Mouse (Mus musculus): ENCODE data around the gene Zcchc14.

Gene Zcchc14

DNA sequence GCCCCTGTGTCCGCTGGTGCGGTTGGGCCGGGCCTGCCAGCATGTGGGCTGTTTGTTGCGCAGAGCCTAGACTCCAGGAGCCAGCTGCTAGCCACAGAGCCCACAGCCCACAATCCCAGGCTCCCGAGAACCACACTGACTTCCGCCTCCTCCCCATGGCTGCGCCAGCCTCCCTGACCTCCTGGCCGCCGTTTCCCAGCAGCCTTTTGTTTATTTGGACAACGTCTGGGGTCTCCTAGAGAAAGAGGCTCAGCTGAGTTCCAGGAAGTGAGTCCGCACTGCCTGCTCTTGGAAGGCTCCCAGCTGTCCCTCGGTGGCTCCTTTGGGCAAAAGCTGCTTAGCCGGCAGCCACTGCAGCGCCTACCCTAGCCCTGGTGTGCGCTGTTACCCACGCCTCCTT, 12.6 kb upstream of the Zcchc14 start:
- WGBS, result 29% methylated on average over 16 of the region's 16 CpGs

DNA sequence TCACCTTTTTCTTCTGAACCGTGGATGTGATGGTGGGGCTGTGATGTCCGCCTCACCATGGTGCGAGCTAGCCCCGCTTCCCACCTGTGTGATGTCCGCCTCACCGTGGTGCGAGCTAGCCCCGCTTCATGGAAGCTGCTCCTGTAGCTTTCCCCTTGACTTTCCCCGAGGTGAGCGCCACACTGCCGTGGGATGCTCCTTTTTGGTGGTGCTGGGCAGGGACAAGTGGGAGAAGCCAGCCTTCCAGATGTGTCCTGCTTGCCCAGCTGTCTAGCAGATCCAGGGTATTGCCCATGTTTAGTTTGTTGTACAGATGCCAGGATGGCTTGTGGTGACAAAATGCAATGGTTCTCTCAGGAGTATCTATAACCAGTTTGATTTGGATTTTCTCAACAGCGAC, 10.4 kb upstream of the Zcchc14 start:
- WGBS, result 96% methylated on average over 12 of the region's 12 CpGs

- 80% methylated on average over 18 of the region's 18 CpGs for WGBS
Measured at GRCm38 (mm10) chr8:121661631-121662357, 9.1 kb upstream of the Zcchc14 start.

DNA sequence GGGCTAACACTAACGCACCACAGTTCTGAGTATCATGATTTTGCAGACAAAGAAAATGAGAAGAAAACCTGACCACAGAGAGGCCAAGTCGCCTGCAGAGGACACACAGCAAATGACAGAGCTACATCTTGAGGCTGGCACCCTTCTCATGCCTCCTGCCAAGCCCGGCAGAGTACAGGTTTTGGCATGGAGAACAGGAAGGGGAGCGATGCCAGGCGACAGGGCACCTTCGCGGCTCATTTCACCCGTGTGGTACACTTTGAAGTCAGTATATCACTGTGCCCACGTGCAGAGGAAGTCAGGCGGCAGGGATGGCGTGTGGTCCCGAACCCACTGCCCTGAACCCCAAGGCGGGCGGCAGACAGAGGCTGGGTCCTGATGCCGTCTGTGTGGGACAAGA, 7.9 kb upstream of the Zcchc14 start:
- WGBS, result 44% methylated on average over 15 of the region's 15 CpGs

GRCm38 (mm10) chr8:121654966-121655494, 2.3 kb upstream of the Zcchc14 start:
- 89% methylated on average over 14 of the region's 14 CpGs for WGBS

DNA sequence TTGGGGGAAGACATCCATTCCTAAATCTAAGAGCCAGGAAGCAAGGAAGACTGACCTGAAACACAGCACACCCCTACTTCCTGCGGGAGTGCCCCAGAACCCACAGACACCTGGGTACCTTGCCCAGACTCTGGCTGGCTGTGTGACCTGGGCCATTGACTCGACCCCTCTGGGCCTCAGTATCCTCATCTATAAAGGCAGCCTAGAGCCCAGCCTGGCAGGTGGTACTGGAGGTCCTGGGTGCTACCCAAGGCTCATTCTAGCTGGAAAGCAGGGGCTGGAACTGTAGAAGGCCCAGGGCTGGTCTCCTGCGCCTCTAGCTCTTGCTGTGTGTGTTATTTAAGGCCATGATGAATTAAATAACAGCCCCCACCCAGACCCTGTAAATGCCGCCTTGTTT, 1.4 kb upstream of the Zcchc14 start:
- 72% methylated on average over 4 of the region's 4 CpGs for WGBS

DNA sequence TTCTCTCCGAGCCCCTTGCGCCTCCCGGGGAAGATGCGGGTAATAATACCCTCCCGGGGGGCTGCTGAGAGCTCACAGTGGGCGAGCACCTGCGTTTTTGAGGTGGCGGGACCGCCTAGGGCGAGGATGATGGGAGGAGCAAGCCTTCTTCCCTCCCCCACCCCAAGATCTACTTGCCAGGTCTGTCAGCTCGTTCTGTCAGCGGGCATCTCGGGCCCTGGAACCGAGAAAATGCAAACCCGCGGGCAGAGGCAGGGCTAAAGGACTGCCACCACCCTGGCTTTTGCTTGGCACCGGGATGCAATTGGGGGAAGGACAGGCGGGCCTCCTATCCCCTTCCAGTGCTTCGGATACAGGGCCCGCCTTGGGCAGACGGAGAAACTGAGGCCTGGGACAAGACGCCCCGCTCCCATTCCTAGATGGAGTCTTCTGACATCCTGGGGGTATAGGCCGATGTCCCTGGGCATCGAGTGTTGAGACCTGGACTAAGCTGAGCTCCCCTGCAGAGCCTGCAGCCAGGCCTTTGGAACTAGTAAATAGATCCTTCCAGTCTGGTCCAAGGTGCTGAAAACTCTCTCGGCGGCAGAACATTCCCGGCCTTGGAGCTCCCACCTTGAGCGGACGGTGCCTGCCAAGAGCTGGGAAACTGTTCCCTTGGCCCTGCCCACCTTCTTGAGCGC, 779 bp upstream of the Zcchc14 start:
- WGBS, result 2% methylated on average over 31 of the region's 31 CpGs

DNA sequence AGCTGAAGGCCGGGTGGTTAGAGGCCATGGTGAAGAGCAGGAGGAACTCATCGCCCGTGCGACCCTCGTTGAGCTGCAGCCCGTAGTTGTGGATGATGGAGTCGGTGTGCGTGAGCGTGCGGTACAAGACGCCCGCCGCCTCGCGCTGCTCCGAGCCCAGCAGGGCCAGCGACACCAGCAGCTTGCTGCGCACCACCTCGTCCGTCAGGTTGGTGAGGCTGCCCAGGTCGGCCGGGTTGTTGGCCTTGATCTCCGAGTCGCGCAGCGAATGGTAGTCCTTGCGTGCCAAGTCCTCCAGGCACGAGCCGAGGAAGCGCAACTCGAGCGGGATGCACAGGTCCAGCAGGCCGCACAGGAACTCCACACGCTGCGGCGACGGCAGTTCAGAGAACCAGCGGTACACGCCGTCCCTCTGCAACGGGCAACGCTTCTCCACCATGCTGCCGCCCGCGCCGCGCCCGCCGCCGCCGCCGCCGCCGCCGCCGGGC, 783 bp downstream of the Zcchc14 start:
- WGBS, result 2% methylated on average over 56 of the region's 56 CpGs

GRCm38 (mm10) chr8:121651308-121651873, 1.3 kb downstream of the Zcchc14 start:
- 6% methylated on average over 47 of the region's 47 CpGs for WGBS

DNA sequence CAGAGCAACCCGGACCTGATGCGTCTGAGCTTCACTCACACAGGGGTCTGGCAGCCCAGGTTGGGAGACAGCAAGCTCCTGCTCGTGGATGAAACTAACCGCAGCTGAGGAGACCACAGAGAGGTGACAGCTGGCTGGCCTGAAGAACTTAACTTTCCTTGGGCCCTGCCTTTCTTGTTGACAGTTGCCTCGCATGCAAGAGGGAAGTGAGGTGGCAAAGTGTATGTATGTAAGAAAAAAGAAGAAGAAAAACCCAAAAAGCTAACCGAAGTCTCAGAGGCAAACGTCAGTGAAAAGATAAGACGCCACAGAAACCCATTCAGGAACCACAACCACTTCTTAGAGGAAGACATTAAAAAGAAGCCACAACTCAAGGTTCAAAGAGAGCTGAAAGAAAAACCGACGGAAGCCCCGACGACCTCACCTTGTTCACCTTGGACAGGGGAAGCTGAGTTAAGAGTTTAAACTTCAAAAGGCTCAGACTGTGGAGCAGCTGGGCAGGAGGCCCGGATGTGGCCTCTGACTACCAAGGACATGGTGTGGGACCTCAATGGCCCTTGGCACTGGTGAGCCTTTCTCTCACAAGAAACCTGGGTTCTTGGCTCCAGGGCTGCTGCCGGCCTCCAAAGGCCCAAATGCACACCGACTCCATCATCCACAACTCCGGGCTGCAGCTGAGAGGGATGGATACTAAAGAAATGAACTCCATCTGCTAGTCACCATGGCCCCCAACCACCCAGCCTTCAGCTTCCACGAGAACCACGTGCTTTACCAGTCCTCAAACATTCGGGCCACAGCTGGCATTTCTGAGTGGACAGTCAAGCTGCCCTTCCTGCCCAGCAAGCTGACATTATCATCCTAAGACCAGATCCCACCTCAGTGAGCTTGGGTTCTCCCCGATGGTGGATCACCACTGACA, 2.1 kb downstream of the Zcchc14 start:
- 16% methylated on average over 20 of the region's 20 CpGs for WGBS

DNA sequence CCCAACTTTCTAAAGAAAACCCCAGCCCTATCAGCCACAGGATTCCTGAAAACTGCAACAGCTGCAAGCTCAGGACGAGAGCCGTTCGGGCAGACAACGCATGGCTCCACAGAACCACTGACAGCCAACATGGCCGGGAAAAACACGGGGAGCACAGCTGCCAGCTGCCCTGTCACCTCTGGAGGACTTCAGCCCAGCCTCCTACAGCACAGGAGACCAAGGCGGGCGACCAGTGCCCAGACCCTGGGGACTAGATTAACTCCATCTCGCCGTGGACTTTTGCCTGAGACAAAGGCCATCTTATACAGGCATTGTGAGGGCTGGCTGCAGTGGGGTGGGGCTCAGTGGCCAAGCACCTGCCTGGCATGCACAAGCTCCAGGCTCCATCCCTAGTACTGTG, 2.8 kb downstream of the Zcchc14 start:
- WGBS, result 18% methylated on average over 10 of the region's 10 CpGs

DNA sequence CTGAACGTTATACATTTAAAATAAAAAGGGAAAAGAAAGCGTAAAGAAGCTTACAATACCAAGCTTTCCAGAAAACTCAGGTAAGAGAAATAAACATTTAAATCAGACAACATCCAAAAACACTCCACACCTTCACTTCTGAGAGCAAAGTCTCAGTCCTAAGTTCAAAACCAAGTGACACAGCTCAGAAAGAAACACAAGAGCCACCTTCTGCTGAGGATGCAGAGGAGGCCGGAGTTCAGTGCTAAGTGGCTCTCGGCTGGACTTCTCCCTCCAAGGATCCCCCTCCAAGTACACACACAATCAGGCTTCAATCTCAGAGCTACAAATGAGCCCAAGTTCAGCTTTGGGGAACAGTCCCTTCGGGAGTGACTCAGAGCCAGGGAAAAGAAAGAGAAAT, 3.3 kb downstream of the Zcchc14 start:
- WGBS, result 30% methylated on average over 5 of the region's 5 CpGs

DNA sequence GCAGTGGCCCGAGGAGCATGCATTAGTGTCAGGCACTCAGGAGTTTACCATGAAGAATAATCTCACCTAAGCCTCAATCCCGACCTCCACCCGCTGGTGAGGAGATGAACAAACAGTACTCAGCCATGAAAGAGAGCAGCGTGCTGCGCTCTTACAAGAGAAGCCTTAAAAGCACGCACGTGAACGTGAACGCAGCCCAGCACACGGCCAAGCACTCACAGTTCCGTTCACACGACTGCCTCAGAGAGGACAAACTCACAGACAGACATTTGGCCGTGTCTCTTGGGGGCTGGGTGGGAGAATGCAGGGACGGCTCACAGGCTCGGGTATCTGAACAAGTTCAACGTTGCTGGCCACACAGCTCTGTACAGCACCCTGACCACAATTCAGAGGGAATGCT, 4.2 kb downstream of the Zcchc14 start:
- 27% methylated on average over 16 of the region's 16 CpGs for WGBS

DNA sequence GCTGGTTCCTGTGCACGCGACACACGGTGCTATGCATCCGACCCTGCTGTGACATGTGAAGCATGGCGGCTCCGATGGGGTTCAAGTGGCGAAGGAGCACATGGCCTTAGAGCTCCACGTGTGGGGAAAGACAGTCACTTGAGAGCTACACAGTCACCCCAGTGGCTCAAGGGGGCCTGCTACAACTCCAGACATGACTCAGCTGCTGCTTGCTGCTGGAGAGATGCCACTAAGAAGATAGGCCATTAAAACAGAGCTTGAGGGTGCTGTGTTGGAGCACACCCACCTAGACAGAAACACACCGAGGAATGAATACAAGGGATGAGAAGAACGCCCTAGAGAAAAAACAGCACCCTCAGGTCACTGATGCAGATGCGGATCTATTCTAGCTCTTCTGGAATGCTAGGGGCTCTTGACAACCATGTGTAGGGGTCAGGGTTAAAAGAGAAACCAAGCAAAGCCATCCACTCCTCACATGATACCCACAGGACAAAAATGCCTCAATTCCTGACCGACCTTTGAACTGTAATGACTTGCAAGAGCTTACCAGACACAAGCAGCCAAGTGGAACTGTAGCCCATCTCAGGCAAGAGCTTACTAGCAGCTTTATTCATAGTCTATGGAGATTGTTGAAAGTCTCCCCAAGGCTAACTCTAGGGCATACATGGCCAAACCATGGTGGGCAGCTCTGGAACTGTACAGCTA, 5.0 kb downstream of the Zcchc14 start:
- WGBS, result 71% methylated on average over 12 of the region's 12 CpGs

DNA sequence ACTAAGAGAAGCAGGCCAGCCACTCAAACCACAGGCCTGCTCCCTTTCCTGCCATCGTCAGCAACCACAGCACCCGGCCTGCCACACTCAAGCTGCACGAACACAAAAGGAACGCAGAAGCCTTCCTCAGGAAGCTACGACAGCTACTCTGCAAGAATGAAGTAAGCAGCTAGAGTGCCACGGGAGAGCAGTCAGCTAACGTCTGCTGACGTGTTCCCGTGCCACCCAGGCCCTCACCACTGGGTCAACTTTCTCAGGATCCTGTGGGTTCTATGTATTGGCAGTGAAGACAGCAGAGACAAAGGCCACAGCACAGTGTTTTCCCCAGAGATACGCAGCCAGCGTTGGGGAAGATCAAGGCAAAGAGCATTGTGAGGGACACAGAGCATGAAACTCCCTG, 9.3 kb downstream of the Zcchc14 start:
- WGBS, result 12% methylated on average over 11 of the region's 11 CpGs

DNA sequence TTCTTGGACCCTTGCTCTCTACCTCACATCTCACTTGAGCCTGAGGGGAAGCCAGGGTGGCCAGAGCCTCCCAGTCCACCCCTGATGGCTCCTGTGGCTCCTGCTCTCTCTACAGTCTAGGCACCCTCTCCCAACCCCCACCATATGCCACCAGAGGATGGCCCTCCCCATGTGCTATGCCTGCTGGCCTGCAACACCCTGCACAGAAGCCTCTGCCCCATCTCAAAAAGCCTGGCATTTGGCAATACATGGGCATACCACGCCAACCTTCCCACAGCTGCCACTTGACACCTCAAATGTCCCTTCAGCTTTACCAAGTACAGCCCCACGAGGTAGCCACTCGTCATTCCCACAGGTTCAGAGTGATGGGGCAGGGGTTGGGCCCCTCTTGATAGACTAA, 9.9 kb downstream of the Zcchc14 start:
- 54% methylated on average over 3 of the region's 3 CpGs for WGBS

GRCm38 (mm10) chr8:121636180-121636579, 16.5 kb downstream of the Zcchc14 start:
- WGBS, result 54% methylated on average over 8 of the region's 8 CpGs

DNA sequence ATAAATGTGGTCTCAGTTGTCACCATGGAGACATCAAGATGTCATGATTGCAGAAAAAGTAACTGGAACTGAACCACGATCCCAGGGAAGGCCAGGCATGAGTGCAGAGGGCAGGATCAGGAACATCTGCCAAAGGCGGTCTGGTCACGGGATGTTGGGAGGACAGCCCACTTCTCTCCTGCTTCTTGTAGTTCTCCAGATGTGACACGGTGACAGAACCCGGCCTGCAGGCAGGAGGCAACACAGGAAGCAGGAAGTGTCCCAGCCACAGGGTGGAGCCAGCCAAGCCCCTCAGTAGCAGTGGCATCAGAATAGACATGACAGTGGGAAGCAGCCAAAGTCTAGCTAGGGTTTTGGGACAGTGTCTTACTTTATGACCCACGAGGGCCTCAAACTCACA, 17.2 kb downstream of the Zcchc14 start:
- 57% methylated on average over 6 of the region's 6 CpGs for WGBS

DNA sequence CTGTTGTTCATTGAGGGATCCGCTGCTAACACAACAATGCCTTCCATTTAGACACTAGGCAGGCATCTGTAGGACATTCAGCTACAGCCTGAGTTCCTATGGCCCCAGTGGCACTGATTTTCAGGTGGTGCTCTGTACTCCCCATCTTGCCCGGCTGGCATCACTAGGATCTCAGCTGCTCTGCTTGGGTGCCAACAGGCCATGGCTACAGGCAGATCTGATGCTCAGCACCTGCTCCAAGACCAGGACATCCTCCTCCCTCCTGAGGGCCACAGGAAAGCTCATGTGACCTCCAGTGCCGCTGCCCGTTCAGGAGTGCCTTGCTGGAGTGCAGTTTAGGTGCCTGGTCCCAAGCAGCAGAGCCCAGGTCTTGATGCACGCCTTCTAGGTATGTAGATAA, 20.3 kb downstream of the Zcchc14 start:
- 66% methylated on average over 5 of the region's 5 CpGs for WGBS

DNA sequence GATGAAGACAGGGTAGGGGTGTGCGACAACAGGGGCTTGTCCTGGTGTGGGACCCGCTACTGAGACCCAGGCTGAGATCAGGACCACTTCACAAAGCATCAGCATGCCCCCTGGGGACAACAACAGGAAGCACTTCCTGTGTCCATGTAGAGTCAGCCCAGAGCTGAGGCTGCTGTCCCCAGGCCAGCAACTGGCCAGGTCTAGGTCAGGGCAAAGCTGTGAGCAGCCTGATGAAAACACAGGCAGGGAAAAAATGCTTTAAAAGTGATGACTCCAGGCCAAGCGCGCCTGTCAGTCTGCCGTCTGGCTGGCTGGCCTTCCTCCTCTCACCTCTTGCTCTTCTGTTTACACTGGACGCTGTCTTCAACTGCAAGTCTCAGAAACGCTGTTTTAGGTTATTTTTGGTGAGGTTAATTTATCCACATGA, 21.0 kb downstream of the Zcchc14 start:
- WGBS, result 48% methylated on average over 7 of the region's 7 CpGs

DNA sequence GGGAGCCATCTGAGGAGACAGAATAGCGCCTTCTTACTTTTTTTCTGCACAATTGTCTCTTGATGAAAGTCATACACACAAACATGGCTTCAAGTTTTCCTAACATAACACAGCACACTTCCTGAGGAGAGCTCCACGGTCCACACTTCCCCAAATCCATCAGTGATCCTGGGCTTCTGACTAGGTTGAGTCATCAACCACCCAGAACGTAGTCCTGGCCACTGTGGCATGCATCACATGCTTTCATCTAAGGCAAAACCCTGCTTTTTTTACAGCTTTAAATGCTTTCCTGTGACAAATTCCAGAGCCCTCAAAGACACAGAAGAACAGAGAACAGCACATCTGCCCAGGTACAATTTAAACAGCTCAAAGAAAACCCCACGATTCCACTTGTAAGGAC, 24.0 kb downstream of the Zcchc14 start:
- WGBS, result 65% methylated on average over 4 of the region's 4 CpGs

All from cerebral cortex, adult 2 months (tissue).